Mouse (Mus musculus) lung, adult 2 months (tissue): ENCODE results near the gene Mettl3. TPM values are rescaled to one million over a fixed set of nuclear protein-coding genes. Genes with fewer than 3 reads are reported as not detected.
"Not testable (repeated sequence)": the region's sequence is repeated elsewhere in the genome, so short reads cannot be mapped to it uniquely, and the experiment has no call there.

ENCODE experiments used
- DNase-seq: peaks from one replicate; pipeline ENCODE4 v3.0.0; 2022
- H3K4me1 ChIP-seq: fragments of 200-500 bp; 2 replicates; pipeline ENCODE4 v1.6.1; 2011; ENCODE audit warnings: low read length; ENCODE audit not compliant: control insufficient read depth, insufficient read depth
- H3K4me3 ChIP-seq: fragments of 200-500 bp; replicated peaks from 2 replicates; pipeline ENCODE3; 2011; ENCODE audit warnings: low read depth, mild to moderate bottlenecking, control low read depth, low read length; ENCODE audit errors: extremely low read depth
- CTCF ChIP-seq: fragments of 200-500 bp; IDR thresholded peaks from 2 replicates; pipeline ENCODE4 v1.5.1; 2011; ENCODE audit warnings: mild to moderate bottlenecking, low read length, control low read depth; ENCODE audit not compliant: insufficient read depth
- POLR2A ChIP-seq: fragments of 200-500 bp; IDR thresholded peaks from 2 replicates; pipeline ENCODE4 v1.6.1; 2011; ENCODE audit warnings: low read depth, mild to moderate bottlenecking, control low read depth, low read length, borderline replicate concordance; ENCODE audit errors: extremely low read depth
- WGBS: fragments of 180-500 bp; shearing (Covaris S2); methylation state at CpG from one replicate; pipeline ENCODE4 v1.1.7; 2018; 5-methylcytosine and 5-hydroxymethylcytosine counted together
- polyA plus RNA-seq: library from polyadenylated mRNA; depleted of rRNA; stranded (reverse); fragments of >200 nt; gene quantifications from 2 replicates; pipeline ENCODE4 v1.2.3, GENCODE M21; 2012

Gene Mettl3
- polyA plus RNA-seq, 1 experiment, result 22.7 TPM

- TF ChIP-seq POLR2A, result no peak
- TF ChIP-seq CTCF, result no peak
- DNase-seq, result no peak
- WGBS, result 44% methylated on average over 6 of the region's 6 CpGs
- Histone ChIP-seq H3K4me1 (peaks cover 2% of the 10 kb centered on the region; the same call in 1 of the 2 replicates), H3K4me3 (no peak overlapping the region)
Observed at GRCm38 (mm10) chr14:52319361-52319760, 14.4 kb upstream of the Mettl3 start.

DNA sequence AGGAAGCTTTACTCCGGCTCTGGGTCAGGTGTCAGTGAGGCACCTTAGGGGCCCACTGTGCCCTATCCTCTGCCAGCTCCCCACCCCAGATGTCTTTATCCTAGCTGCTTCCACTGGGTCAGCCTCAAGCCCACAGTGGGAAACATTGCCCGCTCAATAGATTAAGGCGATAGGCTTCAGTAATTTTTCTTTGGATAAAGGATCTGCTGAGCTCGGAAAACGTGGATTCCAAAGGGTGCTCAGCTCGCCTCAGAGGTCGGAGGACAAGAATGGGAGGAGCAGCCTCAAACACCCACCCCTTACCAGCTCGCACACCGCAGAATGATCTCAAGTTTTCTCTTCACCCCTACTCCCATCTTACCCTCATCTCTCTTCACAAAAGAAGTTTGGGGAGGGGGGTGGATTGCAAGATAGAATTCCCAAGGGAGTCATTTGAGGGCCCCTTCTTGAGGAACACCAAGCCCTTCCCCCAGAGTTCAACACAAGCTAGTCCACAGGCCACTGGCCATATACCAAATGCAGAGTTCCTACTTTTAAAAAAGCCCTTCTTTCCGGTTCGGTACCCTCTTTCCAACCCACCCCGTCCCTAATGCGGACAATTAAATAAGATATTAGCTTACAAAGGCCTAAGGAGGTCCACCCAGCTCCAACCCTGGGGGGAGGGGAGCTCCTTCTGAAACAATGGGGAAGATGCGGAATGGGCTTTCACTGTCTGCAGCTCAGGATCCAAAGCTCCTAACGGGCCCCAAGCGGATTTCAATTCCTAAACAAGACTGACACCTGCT, 11.7 kb upstream of the Mettl3 start:
- WGBS, result 16% methylated on average over 16 of the region's 16 CpGs
- TF ChIP-seq CTCF, result no peak
- no peak for TF ChIP-seq POLR2A
- peak; percentile 23 for DNase-seq
- H3K4me1 ChIP-seq, result peaks cover 2% of the 10 kb centered on the region; the same call in 1 of the 2 replicates
- H3K4me3 ChIP-seq, result peak overlapping the region; percentile 80

DNA sequence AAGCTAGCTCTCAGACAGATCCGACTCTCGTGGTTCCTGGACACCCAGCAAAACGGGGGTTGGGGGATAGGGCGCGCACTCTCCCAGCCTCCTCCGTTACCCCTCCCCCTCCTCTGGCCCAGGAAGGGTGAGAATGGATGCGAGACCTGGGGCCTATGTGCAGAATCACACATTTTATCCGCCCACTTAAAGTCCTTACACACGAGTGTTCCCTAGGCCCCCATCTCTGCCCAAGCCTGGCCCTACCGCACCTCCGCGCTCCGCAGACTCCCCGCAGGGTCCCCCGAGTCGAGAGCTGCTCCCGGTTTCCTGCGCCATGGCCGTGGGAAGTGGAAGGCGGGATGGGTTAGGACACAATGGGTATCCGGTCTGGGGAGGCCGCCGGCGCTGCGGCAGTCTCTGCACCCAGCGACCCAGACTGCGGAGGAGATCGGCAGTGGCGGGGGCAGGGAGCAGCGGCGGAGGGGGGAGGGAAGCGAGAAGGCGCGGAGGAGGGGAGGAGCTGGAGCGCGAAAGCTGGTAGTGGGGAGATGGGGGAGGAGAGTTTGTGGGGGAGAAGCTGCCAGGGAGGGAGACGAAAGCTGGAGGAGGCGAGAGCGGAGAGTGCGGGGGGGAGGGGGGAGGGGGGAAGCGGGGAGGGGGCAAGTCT, 11.0 kb upstream of the Mettl3 start:
- peak; percentile 61 for DNase-seq
- Histone ChIP-seq H3K4me3 (peak overlapping the region; percentile 80), H3K4me1 (peaks cover 2% of the 10 kb centered on the region; the same call in 1 of the 2 replicates)
- WGBS, result under 1% methylated on average over 30 of the region's 41 CpGs
- TF ChIP-seq POLR2A (peak; percentile 41; the same call in 1 of the 2 replicates), CTCF (no peak)

- WGBS, result 12% methylated on average over 17 of the region's 17 CpGs
Observed at GRCm38 (mm10) chr14:52315283-52315780, 10.4 kb upstream of the Mettl3 start.

GRCm38 (mm10) chr14:52314808-52315150, 9.9 kb upstream of the Mettl3 start:
- TF ChIP-seq POLR2A (no peak), CTCF (no peak)
- 55% methylated on average over 8 of the region's 8 CpGs for WGBS
- H3K4me1 ChIP-seq, result peaks cover 2% of the 10 kb centered on the region; the same call in 1 of the 2 replicates
- DNase-seq, result peak; percentile 17
- H3K4me3 ChIP-seq, result no peak overlapping the region

More at GRCm38 (mm10) chr14:52315283-52315780, 10.4 kb upstream of the Mettl3 start:
- Histone ChIP-seq H3K4me1 (peaks cover 2% of the 10 kb centered on the region; the same call in 1 of the 2 replicates), H3K4me3 (peak overlapping the region; percentile 80)
- TF ChIP-seq CTCF (no peak), POLR2A (no peak)
- DNase-seq, result no peak

DNA sequence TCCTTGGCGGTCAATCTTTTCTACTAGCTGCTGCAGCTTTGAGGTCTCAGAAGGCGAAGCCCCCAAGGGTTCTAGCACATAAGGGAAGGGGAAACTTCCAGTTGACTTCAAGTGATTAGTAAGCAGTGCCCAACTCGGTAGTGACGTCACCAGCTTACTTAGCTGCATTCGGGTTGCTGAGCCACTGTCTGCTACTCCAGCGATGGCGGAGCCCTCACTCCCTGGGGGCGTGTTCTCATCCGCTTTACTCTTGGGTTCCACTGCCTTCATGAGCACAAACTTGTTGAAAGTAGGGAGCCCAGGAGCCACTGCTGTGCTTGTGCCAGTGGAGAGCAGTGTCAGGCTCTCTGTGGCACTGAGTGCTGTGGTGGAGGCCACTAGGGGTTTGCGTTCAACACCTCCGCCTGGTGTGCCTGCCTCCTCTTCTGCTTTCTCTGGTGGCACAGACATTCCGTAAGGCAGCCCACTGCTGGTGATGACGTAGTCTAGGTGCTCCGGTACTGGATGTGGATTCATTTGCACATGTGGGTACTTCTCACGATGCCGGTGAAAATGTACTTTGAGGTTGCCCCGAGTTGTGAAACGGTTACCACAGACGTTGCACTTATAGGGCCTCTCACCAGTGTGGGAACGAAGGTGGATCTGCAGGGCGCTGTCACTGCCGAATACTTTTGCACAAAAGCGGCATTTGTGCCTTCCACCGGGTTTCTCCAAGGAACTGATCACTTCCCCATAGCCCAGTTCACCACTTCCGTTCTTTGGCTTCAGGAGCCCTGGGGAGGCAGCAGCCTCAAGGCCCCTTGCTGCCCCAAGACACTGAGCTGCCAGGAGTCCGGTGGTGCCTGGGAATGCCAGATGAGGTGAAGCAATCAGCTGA, 9.2 kb upstream of the Mettl3 start:
- TF ChIP-seq CTCF, result no peak
- no peak for TF ChIP-seq POLR2A
- 83% methylated on average over 26 of the region's 26 CpGs for WGBS
- no peak for DNase-seq
- Histone ChIP-seq H3K4me3 (no peak overlapping the region), H3K4me1 (peaks cover 2% of the 10 kb centered on the region; the same call in 1 of the 2 replicates)

- WGBS, result 84% methylated on average over 2 of the region's 2 CpGs
- Histone ChIP-seq H3K4me3 (no peak overlapping the region), H3K4me1 (peaks cover 2% of the 10 kb centered on the region; the same call in 1 of the 2 replicates)
- no peak for DNase-seq
- no peak for TF ChIP-seq CTCF
- no peak for TF ChIP-seq POLR2A
Observed at GRCm38 (mm10) chr14:52310906-52311305, 6.0 kb upstream of the Mettl3 start.

GRCm38 (mm10) chr14:52310343-52310742, 5.4 kb upstream of the Mettl3 start:
- not testable (repeated sequence) for H3K4me1 ChIP-seq, H3K4me3 ChIP-seq, DNase-seq
- 90% methylated on average over 6 of the region's 6 CpGs for WGBS

DNA sequence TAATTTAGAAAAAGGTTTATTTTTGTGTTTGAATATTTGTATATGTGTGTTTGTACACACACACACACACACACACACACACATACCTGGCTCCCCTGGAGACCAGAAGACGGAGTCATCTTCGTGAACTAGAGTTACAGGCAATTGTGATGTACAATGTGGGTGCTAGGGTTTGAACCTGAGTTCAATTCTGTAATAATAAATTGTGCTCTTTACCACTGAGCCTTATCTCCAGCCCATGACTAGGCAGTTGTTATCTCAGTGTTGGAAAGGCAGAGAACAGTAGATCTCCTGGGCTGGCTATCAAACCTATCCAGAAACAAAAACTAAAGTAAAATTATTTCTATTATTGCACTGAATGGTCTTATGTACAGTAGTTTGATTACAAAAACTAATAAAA, 1.2 kb upstream of the Mettl3 start:
- DNase-seq, result no peak
- 99% methylated on average over 2 of the region's 2 CpGs for whole genome bisulfite sequencing
- TF ChIP-seq CTCF (no peak), POLR2A (no peak)
- Histone ChIP-seq H3K4me1 (peaks cover 3% of the 10 kb centered on the region), H3K4me3 (no peak overlapping the region)

- H3K4me1 ChIP-seq, DNase-seq, H3K4me3 ChIP-seq: not testable (repeated sequence)
- 88% methylated on average over 3 of the region's 3 CpGs for WGBS
Observed at GRCm38 (mm10) chr14:52303517-52303916, 1.4 kb downstream of the Mettl3 start.
